Mouse (Mus musculus): ENCODE data around the gene Abl2. TPM values are rescaled to one million over a fixed set of nuclear protein-coding genes. Genes with fewer than 3 reads are reported as not detected.

Abl2 gene
- total RNA-seq, 2 experiments from 2014 or later, result 79.8 to 80.3 TPM

DNA sequence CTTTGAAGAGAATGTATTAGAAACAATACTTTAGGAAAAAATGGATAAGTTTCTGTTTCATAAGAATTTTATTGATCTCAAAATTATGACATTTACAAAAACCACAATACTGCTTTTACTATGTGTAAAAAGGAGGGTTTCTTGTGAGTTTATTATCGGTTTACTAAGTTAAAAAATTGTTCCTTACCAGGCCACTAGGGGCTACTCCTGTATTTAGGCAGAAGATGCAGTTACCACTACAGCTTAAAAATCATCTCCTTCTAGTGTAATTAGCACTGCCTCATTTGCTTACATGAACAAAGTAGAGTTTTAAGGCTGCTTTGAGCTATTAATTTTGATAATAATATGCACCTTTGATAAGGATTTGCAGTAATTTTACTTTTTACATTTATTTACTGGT is 25.6 kb downstream of the Abl2 start:
- no peak for DNase-seq (ENCODE audit: low spot score in 2 of 2)

GRCm38 (mm10) chr1:156585512-156585911 is 26.9 kb downstream of the Abl2 start:
- DNase-seq (ENCODE audit: low spot score in 2 of 2), result no peak

- DNase-seq (ENCODE audit: low spot score in 2 of 2), result no peak
Measured at GRCm38 (mm10) chr1:156589811-156590305, 31.3 kb downstream of the Abl2 start.

DNA sequence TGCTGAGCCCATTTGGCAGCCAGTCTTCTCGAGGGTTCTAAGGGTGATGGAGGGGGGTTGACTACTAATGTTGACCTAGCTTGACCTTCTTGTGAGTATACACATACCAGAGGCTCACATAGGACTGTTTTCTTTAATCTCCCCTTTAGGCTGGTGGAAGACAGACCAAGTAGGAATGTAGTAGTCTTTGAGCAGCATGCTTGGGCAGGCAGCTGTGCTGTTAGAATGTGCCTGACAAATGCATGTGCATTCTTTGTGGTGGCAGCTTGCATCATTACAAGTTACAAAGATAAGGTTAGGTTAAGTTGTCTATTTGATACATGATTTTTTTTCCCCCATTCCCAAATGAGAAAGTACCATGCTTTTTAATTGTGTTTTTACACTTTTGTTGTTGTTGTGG is 31.8 kb downstream of the Abl2 start:
- no peak for DNase-seq (ENCODE audit: low spot score in 2 of 2)

DNA sequence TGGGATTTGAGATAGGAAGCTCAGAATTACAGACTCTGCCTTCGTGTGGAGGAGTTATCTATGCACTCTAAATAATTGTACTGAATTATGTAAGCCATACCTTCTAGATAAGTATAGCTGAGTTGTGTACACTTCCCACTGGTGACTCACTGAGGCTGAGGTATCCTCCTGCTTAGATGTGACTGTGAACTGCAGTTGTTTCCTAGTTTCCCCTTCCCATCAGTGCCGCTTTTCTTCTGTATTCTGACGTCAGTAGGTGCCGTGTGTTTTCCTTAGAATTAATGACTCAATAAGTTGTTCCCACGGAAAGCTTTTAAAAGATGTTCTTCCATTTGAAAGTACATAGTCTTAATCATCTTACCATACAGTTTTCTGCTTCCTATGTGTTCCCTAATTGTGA is 34.7 kb downstream of the Abl2 start:
- DNase-seq (ENCODE audit: low spot score in 2 of 2), result no peak

GRCm38 (mm10) chr1:156597089-156597488 is 38.5 kb downstream of the Abl2 start:
- DNase-seq (ENCODE audit: low spot score in 2 of 2), result no peak

DNA sequence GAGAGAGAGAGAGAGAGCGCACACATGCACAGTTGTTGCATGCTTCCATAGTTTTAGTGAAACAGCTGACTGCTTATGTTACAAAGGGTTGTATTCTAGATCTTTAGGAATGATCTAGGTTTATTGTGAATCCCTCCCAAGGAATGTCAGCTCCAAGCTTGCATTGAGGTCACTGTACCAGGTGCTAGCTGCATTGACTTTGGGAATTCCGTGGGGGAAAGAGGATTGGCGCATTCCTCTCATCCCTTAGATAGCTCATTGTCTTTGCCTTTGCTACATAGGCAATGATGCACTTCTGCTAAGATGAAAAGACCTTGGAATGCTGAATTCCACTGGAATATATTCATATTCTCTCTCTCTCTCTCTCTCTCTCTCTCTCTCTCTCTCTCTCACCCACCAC is 44.0 kb downstream of the Abl2 start:
- DNase-seq (ENCODE audit: low spot score in 2 of 2), result no peak

DNA sequence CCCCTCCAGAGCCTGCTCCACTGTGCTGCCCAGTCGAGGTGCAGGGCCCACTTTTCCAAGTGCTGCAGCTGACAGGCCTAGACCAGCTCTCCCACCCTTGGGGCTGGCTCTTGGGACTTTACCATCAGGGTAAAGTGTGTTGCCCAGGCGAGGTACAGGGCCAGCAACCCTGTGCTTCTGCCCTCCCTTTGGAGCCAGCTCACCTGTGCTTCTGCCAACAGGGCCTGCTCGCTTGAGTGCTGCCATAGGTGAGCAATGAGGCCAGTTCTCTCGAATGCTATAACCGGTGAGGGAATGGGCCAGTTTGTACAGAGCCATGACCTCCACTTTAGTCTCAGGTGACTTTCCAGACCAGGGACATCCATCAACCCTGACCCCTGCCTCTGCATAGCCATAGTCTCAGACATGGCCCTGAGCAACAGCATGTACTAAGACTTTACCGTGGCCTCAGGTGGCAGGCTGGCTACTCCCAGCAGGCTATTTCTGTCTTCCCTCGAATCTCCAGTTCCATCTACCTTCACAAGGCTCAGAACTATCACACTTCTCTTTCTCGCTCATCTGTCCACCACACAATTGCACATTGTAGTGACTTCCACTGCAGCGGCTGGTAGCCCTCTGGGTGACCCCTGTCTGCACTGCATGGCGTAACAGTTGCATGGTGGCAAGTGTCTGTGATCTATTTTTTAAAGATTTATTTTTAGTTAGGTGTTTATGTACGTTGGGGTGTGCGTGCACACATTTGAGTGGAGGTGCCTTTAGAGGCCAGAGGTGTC is 46.7 kb downstream of the Abl2 start:
- no peak for DNase-seq (ENCODE audit: low spot score in 2 of 2)

DNA sequence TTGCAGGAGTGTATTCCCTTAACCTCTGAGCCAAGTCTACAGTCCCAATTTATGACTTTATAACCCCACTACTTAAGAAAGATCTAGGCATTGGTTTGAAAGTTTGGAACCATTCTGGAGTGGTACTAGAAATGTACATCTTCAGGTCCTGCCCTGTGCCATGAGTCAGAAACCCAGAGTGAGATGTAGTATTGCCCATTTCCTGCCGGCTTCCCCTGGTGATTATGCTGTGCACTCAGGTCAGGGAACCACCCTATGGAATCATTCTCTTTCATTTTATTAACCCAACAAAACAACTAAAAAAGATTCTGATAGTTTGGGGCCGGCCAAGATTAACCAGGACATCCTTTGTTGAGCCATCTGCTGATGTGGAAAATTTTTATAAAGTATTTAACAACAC is 47.4 kb downstream of the Abl2 start:
- DNase-seq (ENCODE audit: low spot score in 2 of 2), result no peak

DNA sequence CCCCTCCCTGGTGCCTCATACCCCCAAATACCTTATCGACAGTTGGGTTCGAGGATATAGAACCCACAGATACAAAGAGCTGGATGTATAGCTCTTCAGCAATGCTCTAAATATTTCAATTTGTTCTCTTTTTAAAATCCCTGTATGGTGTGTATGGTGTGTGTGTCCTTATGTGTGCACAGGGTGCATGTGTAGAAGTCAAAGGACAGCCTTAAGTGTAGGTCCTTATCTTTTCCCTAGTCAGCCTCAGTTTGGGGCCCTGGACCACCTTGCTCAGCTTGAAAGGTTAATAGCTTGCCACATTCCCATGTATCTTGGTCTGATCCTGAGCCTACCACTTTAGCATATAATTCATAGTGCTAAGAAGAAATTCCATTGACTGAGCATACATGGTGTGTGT is 49.9 kb downstream of the Abl2 start:
- DNase-seq (ENCODE audit: low spot score in 2 of 2), result no peak

DNA sequence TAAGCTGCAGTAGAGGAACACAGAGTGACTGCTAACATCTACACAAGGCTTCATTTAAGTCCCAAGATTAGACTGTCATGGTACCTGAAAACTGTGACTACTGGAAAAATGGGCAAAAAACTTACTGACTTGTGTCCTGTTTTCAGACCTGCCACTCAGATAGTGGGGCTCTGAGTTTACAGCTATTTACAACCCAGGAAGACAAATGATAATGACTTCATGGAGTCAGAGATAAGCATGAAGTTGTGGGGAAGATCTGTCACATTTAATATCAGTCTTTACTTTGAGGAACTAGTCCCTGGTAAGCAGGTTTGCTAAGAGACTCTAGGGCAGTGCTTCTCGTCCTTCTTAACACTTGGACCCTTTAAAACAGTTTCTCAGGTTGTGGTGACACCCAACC is 51.7 kb downstream of the Abl2 start:
- no peak for DNase-seq (ENCODE audit: low spot score in 2 of 2)

DNA sequence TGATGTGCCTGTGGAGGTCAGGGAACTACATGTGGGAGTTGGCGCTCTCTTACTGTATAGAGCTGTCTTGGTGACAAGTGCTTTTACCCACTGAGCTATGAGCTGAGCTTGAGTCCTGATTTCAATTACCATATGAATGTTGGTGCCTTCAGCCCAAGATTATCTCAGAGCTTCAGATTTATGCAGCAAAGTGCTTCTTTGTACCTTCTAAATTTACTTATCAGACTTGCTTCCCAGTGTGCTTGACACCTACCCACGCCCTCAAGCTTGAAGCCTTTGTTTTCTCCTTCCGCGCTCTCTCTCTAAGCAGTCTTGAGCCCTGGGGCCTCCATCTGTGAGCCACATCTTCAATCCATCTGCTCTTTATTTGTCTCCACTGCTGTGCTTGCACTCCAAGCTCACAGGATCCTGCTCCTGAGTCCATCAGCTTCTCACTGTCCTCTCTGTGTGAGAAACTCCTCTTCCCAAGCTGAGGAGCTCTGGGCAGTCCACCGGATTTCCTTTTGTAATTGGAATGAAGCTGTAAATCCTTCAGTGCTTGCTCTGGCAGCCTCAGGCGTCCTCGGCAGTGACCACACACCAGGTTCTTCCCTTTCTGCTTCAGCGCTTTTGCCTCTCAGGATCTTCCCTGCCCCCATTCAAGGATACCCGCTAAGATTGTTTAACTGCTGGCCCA is 55.4 kb downstream of the Abl2 start:
- DNase-seq (ENCODE audit: low spot score in 2 of 2), result no peak

- no peak for DNase-seq (ENCODE audit: low spot score in 2 of 2)
Measured at GRCm38 (mm10) chr1:156614710-156615109, 56.1 kb downstream of the Abl2 start.

DNA sequence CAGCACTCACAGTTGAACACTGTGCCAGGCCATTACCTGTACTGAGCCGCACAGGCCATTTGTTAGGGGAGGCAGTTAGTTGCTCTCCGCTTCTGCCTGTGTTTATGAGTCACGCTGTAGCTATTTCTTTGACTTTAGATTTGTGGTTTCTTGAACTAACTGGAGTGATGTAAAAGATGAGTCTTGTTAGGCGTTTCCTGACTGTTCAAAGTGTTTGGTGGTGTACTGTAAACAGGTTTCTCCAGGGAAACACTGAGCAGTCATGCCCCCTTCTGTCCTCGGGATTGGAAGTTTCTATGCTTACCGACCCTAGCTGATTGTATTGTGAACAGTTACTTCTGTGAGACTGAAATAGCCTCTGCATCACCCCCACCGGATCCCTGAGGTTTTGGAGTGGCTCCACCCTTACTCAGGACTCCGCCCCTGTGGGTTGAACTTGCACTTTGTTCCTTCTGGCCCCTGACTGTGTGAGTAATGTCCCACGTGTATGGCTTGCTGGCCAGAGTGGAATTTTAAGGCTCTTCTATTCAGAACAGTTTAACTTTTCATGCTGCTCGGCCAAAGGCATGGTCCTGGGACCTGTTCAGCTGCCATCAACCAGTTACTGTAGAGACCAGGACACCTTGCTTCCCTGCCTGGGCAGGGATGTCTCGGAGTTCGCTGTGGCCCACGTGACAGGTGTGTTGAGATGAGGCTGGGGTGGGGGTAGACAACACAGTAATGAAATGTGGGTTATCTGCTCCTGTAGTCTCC is 57.0 kb downstream of the Abl2 start:
- no peak for DNase-seq (ENCODE audit: low spot score in 2 of 2)

DNA sequence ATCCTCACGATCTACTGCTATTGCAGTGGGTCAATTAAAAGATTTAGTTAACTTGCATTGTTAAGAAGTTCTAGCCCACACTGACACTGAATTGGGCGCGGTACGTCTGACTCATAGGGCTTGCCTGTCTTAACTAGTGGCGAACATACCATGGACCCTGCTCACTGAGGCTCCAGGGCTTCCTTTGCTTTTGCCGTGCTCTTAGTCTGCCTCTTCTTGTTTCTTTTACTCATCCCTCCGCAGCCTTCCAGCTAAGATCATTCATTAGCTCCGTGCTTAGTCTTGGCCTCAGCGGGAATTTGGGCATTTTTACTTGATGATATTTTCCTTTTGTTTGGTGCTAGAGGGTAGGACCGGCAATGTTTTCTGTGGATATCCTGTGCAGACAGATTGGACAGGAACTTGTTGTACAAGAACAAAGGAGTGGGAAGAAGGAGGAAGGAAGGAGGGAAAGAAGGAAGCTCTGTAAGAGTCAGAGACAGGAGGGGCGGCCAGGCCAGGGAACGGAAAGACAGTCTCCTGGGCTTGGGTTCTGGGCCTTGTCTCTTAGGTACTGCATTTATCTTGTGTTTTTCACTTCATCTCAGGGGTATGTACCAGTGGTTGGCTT is 58.5 kb downstream of the Abl2 start:
- DNase-seq (ENCODE audit: low spot score in 2 of 2), result no peak

DNA sequence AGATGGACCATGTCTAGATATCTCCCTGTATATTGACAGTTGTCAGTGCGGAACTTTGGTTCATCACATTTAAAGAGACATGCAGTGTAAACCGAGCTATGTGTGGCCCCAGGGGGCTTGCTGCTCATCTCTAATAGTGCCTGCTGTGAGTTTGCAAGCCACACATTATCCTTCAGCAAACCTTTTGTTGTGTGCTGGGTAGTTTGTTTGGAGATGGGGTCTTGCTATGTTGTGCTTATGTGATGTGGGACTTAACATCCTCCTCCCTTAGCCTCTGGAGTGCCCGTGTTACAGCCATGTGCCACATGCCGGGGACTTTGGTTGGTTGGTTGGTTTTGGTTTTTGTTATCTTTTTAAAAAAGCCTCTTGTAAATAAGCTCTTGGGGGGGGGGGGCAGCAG is 59.2 kb downstream of the Abl2 start:
- no peak for DNase-seq (ENCODE audit: low spot score in 2 of 2)

DNA sequence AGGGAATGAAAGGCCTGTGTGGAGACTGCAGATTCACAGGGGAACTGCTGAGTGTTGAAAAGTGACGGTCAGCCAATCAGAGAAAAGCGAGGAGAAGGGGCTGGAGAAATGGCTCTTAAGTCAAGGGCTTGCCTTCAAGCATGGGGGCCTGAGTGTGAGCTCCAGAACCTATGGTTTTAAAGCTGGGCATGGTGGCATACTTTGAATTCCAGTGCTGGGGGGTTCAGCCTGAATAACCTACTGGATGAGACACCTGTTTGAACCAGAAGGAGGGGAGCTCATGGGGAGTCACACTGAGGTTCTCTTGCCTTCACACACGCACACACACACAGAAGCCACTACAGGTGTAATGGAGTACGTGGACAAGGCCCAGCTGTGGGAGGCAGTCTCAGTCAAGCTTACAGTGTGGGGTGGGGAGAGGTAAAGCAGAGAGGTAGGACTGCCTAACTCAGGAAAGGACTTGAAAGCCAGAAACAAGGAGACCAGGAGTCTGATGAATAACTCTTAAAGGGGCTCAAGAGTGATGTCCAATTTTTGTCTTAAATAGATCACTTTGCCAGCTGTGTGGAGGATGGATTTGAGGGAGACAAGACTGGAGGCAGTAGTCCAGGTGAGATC is 61.8 kb downstream of the Abl2 start:
- DNase-seq (ENCODE audit: low spot score in 2 of 2), result no peak

- DNase-seq (ENCODE audit: low spot score in 2 of 2), result no peak
Measured at GRCm38 (mm10) chr1:156620951-156621350, 62.4 kb downstream of the Abl2 start.

- no peak for DNase-seq (ENCODE audit: low spot score in 2 of 2)
Measured at GRCm38 (mm10) chr1:156624231-156624630, 65.6 kb downstream of the Abl2 start.

DNA sequence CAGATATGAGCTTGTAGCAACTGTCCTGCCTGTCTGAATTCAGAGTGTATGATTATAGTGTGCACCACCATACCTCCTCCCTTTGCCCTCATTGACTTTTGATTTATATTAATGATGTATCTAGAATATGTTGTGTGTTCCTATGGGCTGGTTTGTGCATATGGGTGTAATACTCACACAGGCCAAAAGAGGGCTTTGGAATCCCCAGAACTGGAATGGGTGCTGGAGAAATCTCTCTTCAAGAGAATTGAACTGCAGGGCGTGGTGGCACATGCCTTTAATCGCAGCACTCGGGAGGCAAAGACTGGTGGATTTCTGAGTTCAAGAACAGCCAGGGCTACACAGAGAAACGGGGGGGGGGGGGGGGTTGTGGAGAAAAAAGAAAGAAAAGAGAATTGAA is 68.1 kb downstream of the Abl2 start:
- DNase-seq (ENCODE audit: low spot score in 2 of 2), result no peak

DNA sequence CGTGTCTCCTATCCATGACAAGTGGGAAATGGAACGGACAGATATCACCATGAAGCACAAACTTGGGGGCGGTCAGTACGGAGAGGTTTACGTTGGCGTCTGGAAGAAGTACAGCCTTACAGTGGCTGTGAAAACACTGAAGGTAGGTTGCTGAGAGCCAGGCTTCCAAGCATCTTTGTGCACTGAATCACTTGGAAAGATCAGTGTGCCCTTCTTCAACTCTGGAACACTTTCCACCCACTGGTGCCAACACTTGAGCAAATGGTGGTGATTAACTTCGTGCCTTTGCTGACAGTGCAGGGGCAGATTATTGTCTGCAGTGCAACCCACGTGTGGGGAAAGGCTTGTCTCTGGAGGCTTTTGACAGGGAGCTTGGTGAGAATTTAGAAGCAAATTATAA is 71.4 kb downstream of the Abl2 start:
- DNase-seq (ENCODE audit: low spot score in 2 of 2), result no peak

All from layer of hippocampus, postnatal 14 days (tissue).